Mouse (Mus musculus) MEL (cell line): ENCODE results near the gene S100a8. TPM values are rescaled to one million over a fixed set of nuclear protein-coding genes. Genes with fewer than 3 reads are reported as not detected.

Experiments used
- DNase-seq: peaks from one replicate; pipeline ENCODE4 v3.0.0; 2011; ENCODE audit warnings: low read depth, low spot score
- H3K27ac ChIP-seq: 2 replicates; pipeline ENCODE4 v1.5.1; 2012; ENCODE audit warnings: low read depth, mild to moderate bottlenecking, control low read depth, low read length, moderate library complexity; ENCODE audit not compliant: control insufficient read depth
- H3K27me3 ChIP-seq, 2 experiments: fragments of 150-350 bp in 1 of 2; sonication (generic) in 1 of 2; 2 replicates each; pipeline ENCODE4 v1.6.1; 2012; ENCODE audit warnings: low read length in 2 of 2, mild to moderate bottlenecking in 2 of 2, improper control_type of control experiment in 1 of 2, moderate library complexity in 1 of 2; ENCODE audit not compliant: insufficient read depth in 2 of 2, control insufficient read depth in 1 of 2
- H3K36me3 ChIP-seq, 2 experiments: 2 replicates each; pipeline ENCODE4 v1.6.1; 2012 to 2014; ENCODE audit warnings: low read length in 2 of 2, improper control_type of control experiment in 1 of 2, inconsistent platforms in 1 of 2, mild to moderate bottlenecking in 1 of 2; ENCODE audit not compliant: insufficient read depth in 2 of 2, control insufficient read depth in 1 of 2
- H3K4me1 ChIP-seq, 2 experiments: fragments of 150-350 bp in 1 of 2; sonication (generic) in 1 of 2; 2 replicates each; pipeline ENCODE4 v1.6.1; 2012; ENCODE audit warnings: low read length in 2 of 2, improper control_type of control experiment in 1 of 2, mild to moderate bottlenecking in 1 of 2; ENCODE audit not compliant: insufficient read depth in 2 of 2, control insufficient read depth in 1 of 2
- H3K4me3 ChIP-seq, 2 experiments: fragments of 150-350 bp in 1 of 2; sonication (generic) in 1 of 2; 2 replicates each; pipeline ENCODE4 v1.5.1; 2012; ENCODE audit warnings: low read depth in 2 of 2, low read length in 2 of 2, mild to moderate bottlenecking in 2 of 2, moderate library complexity in 2 of 2, control low read depth in 1 of 2, improper control_type of control experiment in 1 of 2; ENCODE audit not compliant: control insufficient read depth in 1 of 2, insufficient read depth in 1 of 2
- H3K79me2 ChIP-seq: 2 replicates; pipeline ENCODE4 v1.6.1; 2012; ENCODE audit warnings: mild to moderate bottlenecking, low read length, moderate library complexity; ENCODE audit not compliant: control insufficient read depth, poor library complexity, insufficient read depth
- H3K9ac ChIP-seq: 2 replicates; pipeline ENCODE4 v1.6.1; 2012; ENCODE audit warnings: low read depth, mild to moderate bottlenecking, control low read depth, low read length, moderate library complexity; ENCODE audit not compliant: control insufficient read depth, poor library complexity, severe bottlenecking
- H3K9me3 ChIP-seq: fragments of 150-350 bp; sonication (generic); replicated peaks from 2 replicates; pipeline ENCODE4 v1.6.1; 2012; ENCODE audit warnings: mild to moderate bottlenecking, low read length, improper control_type of control experiment, moderate library complexity; ENCODE audit not compliant: insufficient read depth
- BHLHE40 ChIP-seq: IDR thresholded peaks from 2 replicates; pipeline ENCODE4 v1.6.1; 2012; ENCODE audit warnings: low read depth, mild to moderate bottlenecking, inconsistent platforms, low read length, improper control_type of control experiment, borderline replicate concordance
- CHD1 ChIP-seq: IDR thresholded peaks from 2 replicates; pipeline ENCODE4 v1.6.1; 2012; ENCODE audit warnings: low read depth, mild to moderate bottlenecking, inconsistent platforms, low read length, improper control_type of control experiment
- CTCF ChIP-seq, 3 experiments: IDR thresholded peaks in 2 of 3; conservative IDR thresholded peaks in 1 of 3; 2 replicates each; pipeline ENCODE4 v1.5.1; 2011 to 2012; ENCODE audit warnings: low read length in 3 of 3, low read depth in 2 of 3, mild to moderate bottlenecking in 2 of 3, improper control_type of control experiment in 1 of 3, inconsistent platforms in 1 of 3, mixed read lengths in 1 of 3, moderate library complexity in 1 of 3; ENCODE audit not compliant: control insufficient read depth in 1 of 3, insufficient read depth in 1 of 3, poor library complexity in 1 of 3, severe bottlenecking in 1 of 3
- EP300 ChIP-seq, 2 experiments: IDR thresholded peaks; 2 replicates each; pipeline ENCODE4 v1.6.1; 2011; ENCODE audit warnings: improper control_type of control experiment in 2 of 2, low read length in 2 of 2, low read depth in 1 of 2, mild to moderate bottlenecking in 1 of 2
- ETS1 ChIP-seq: IDR thresholded peaks from 2 replicates; pipeline ENCODE4 v1.6.1; 2012; ENCODE audit warnings: low read depth, mild to moderate bottlenecking, inconsistent platforms, low read length, improper control_type of control experiment, moderate library complexity
- GATA1 ChIP-seq: IDR thresholded peaks from 2 replicates; pipeline ENCODE4 v1.6.1; 2011; ENCODE audit warnings: low read depth, low read length, improper control_type of control experiment
- HCFC1 ChIP-seq: IDR thresholded peaks from 2 replicates; pipeline ENCODE4 v1.6.1; 2012; ENCODE audit warnings: low read depth, mild to moderate bottlenecking, inconsistent platforms, low read length, improper control_type of control experiment, moderate library complexity
- JUND ChIP-seq: IDR thresholded peaks from 2 replicates; pipeline ENCODE4 v1.6.1; 2011; ENCODE audit warnings: low read depth, mild to moderate bottlenecking, improper control_type of control experiment, low read length
- MAFK ChIP-seq: IDR thresholded peaks from 2 replicates; pipeline ENCODE4 v1.6.1; 2011; ENCODE audit warnings: low read depth, mild to moderate bottlenecking, low read length, improper control_type of control experiment, borderline replicate concordance
- MAX ChIP-seq: IDR thresholded peaks from 2 replicates; pipeline ENCODE4 v1.6.1; 2011; ENCODE audit warnings: low read length, improper control_type of control experiment
- MEF2A ChIP-seq: IDR thresholded peaks from 2 replicates; pipeline ENCODE4 v1.6.1; 2014; ENCODE audit warnings: low read depth, mild to moderate bottlenecking, inconsistent platforms, low read length, improper control_type of control experiment; ENCODE audit not compliant: poor library complexity, insufficient replicate concordance, severe bottlenecking; ENCODE audit errors: extremely low read depth
- MXI1 ChIP-seq: IDR thresholded peaks from 2 replicates; pipeline ENCODE4 v1.6.1; 2011; ENCODE audit warnings: mild to moderate bottlenecking, low read depth, low read length, improper control_type of control experiment
- MYB ChIP-seq: IDR thresholded peaks from 2 replicates; pipeline ENCODE4 v1.6.1; 2011; ENCODE audit warnings: mild to moderate bottlenecking, low read depth, low read length, improper control_type of control experiment
- NRF1 ChIP-seq: IDR thresholded peaks from 2 replicates; pipeline ENCODE4 v1.6.1; 2014; ENCODE audit warnings: low read depth, mild to moderate bottlenecking, inconsistent platforms, low read length, improper control_type of control experiment, moderate library complexity; ENCODE audit not compliant: poor library complexity, insufficient read depth, severe bottlenecking
- POLR2A ChIP-seq, 2 experiments: IDR thresholded peaks; 2 replicates each; pipeline ENCODE4 v1.6.1; 2011 to 2012; ENCODE audit warnings: low read length in 2 of 2, mild to moderate bottlenecking in 2 of 2, control low read depth in 1 of 2, improper control_type of control experiment in 1 of 2, low read depth in 1 of 2, moderate library complexity in 1 of 2; ENCODE audit not compliant: control insufficient read depth in 1 of 2, insufficient read depth in 1 of 2, poor library complexity in 1 of 2
- POLR2AphosphoS5 ChIP-seq: IDR thresholded peaks from 2 replicates; pipeline ENCODE4 v1.6.1; 2012; ENCODE audit warnings: low read depth, borderline replicate concordance, mild to moderate bottlenecking, inconsistent platforms, low read length, moderate library complexity, mixed read lengths
- TBP ChIP-seq: IDR thresholded peaks from 2 replicates; pipeline ENCODE4 v1.8.0; 2011; ENCODE audit warnings: low read depth, low read length, improper control_type of control experiment
- TCF12 ChIP-seq: IDR thresholded peaks from 2 replicates; pipeline ENCODE4 v1.6.1; 2014; ENCODE audit warnings: low read depth, mild to moderate bottlenecking, inconsistent platforms, low read length, improper control_type of control experiment, moderate library complexity
- UBTF ChIP-seq: IDR thresholded peaks from 2 replicates; pipeline ENCODE4 v1.6.1; 2012; ENCODE audit warnings: low read depth, mild to moderate bottlenecking, inconsistent platforms, low read length, improper control_type of control experiment, moderate library complexity, borderline replicate concordance; ENCODE audit not compliant: insufficient read depth
- ZC3H11A ChIP-seq: IDR thresholded peaks from 2 replicates; pipeline ENCODE4 v1.6.1; 2012; ENCODE audit warnings: low read depth, mild to moderate bottlenecking, inconsistent platforms, low read length, improper control_type of control experiment
- ZKSCAN1 ChIP-seq: IDR thresholded peaks from 2 replicates; pipeline ENCODE4 v1.6.1; 2012; ENCODE audit warnings: low read depth, mild to moderate bottlenecking, inconsistent platforms, low read length, improper control_type of control experiment, moderate library complexity
- ZMIZ1 ChIP-seq: IDR thresholded peaks from 2 replicates; pipeline ENCODE4 v1.6.1; 2012; ENCODE audit warnings: low read depth, mild to moderate bottlenecking, inconsistent platforms, low read length, improper control_type of control experiment, moderate library complexity
- ZNF384 ChIP-seq: IDR thresholded peaks from 2 replicates; pipeline ENCODE4 v1.6.1; 2012; ENCODE audit warnings: low read depth, mild to moderate bottlenecking, inconsistent platforms, low read length, improper control_type of control experiment
- polyA plus RNA-seq, 2 experiments: library from polyadenylated mRNA; stranded (reverse) in 1 of 2; unstranded in 1 of 2; fragments of >175 nt in 1 of 2; fragments of >200 nt in 1 of 2; gene quantifications; 2 replicates each; pipeline versions ENCODE4 v1.2.1 to v1.2.4; 2012; ENCODE audit warnings: low replicate concordance in 2 of 2, low read depth in 1 of 2; ENCODE audit not compliant: insufficient read length in 2 of 2, insufficient read depth in 1 of 2, missing spikeins in 1 of 2
- total RNA-seq: library from RNA; depleted of rRNA; stranded (reverse); fragments of 300-350 nt; gene quantifications from 2 replicates; pipeline ENCODE4 v1.2.3, GENCODE M21; 2012

The S100a8 gene
- total and polyA plus RNA-seq, 3 experiments, result not detected

DNA sequence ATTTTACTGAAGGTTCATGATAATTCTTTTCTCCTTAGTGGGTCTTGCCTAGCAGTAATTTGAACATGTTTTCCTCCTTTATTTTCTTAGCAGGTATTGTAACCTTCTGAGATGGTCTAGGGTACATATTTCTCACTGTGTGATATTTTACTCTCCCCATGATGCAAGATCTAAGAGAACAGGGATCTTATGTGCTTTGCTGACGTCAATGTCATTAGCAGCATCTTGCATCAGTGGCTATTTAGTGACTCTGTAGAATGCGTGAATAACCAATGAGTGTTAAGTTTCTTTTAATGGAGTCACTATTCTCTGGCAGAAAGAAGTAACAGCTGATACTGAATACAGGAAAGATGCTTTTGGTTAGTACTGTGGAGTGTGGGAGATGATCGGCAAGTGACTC is 15.2 kb downstream of the S100a8 start:
- DNase-seq, result no peak
- H3K9ac ChIP-seq, result no peak overlapping the region
- H3K4me1 ChIP-seq, result no peaks in the 10 kb centered on the region
- peaks cover 1 to 2% of the 10 kb centered on the region in 2 experiments; a peak in 3 of 4 replicates for H3K27me3 ChIP-seq
- no peak overlapping the region for H3K27ac ChIP-seq
- H3K36me3 ChIP-seq, result no peaks in the 10 kb centered on the region
- no peak overlapping the region for H3K4me3 ChIP-seq
- H3K9me3 ChIP-seq, result no peaks in the 10 kb centered on the region
- no peaks in the 10 kb centered on the region for H3K79me2 ChIP-seq
- TF ChIP-seq UBTF (no peak), MAFK (no peak), HCFC1 (no peak), CHD1 (no peak), GATA1 (no peak), ZC3H11A (no peak), ZNF384 (no peak)

DNA sequence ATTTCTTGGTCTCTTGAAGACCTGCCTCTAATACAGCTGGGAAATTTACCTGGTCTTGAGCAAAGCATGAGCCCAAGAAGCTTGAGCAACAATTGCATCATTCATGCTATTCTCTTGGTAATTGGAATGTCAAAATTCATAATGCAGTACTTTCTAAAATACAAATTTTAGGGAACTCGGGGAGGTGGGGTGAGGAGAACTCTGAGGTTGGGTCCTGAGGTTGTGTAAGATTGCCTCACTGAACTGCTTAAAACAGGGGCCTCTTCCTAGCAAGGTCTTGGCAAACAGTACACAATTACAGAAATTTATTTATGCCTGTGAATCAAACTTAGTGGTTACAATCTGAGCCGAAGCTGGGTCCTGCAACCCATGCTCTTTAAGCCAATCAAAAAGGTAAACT is 18.1 kb downstream of the S100a8 start:
- Histone ChIP-seq H3K4me3 (no peak overlapping the region), H3K9me3 (no peaks in the 10 kb centered on the region), H3K79me2 (no peaks in the 10 kb centered on the region), H3K27me3 (peaks cover 0 to 2% of the 10 kb centered on the region in 2 experiments; a peak in 2 of 4 replicates), H3K9ac (no peak overlapping the region), H3K4me1 (no peaks in the 10 kb centered on the region), H3K27ac (no peak overlapping the region), H3K36me3 (no peaks in the 10 kb centered on the region)
- TF ChIP-seq ZC3H11A (no peak), CTCF (IDR thresholded peaks at IDR 0.05 in 2 of 3, conservative IDR thresholded peaks at IDR 0.05 in 1 of 3; ENCODE audit: control insufficient read depth in 1 of 3, insufficient read depth in 1 of 3, low read depth in 2 of 3, low read length in 3 of 3, poor library complexity in 1 of 3, severe bottlenecking in 1 of 3) (no peak), ZKSCAN1 (no peak), CHD1 (no peak), NRF1 (no peak), HCFC1 (no peak), MYB (no peak), GATA1 (no peak), ZMIZ1 (no peak), TBP (no peak), POLR2A (IDR thresholded peaks at IDR 0.05; ENCODE audit: control insufficient read depth in 1 of 2, insufficient read depth in 1 of 2, low read depth in 1 of 2, low read length in 2 of 2, poor library complexity in 1 of 2) (no peak), MAX (no peak), TCF12 (no peak), POLR2AphosphoS5 (no peak), MXI1 (no peak), ETS1 (no peak), BHLHE40 (no peak), EP300 (IDR thresholded peaks at IDR 0.05; ENCODE audit: low read depth in 1 of 2, low read length in 2 of 2) (no peak), JUND (no peak), MEF2A (no peak)
- DNase-seq, result no peak
